Mouse (Mus musculus) left cerebral cortex, adult 8-10 months (tissue): ENCODE data around the gene Fundc1. TPM values are rescaled to one million over a fixed set of nuclear protein-coding genes. Genes with fewer than 3 reads are reported as not detected.
"Not testable (repeated sequence)": the region's sequence is repeated elsewhere in the genome, so short reads cannot be mapped to it uniquely, and the experiment has no call there.

ENCODE experiments used
- DNase-seq, 2 experiments: peaks; one replicate each; pipeline ENCODE4 v3.0.0; 2022; ENCODE audit warnings: low spot score in 2 of 2
- total RNA-seq, 4 experiments: library from RNA; stranded (reverse); gene quantifications; 2 replicates each; pipeline ENCODE4 v1.2.4; 2022

Gene Fundc1
- total RNA-seq = 10 to 100 TPM; 42.4 to 57.0 (median 48.7) TPM

DNA sequence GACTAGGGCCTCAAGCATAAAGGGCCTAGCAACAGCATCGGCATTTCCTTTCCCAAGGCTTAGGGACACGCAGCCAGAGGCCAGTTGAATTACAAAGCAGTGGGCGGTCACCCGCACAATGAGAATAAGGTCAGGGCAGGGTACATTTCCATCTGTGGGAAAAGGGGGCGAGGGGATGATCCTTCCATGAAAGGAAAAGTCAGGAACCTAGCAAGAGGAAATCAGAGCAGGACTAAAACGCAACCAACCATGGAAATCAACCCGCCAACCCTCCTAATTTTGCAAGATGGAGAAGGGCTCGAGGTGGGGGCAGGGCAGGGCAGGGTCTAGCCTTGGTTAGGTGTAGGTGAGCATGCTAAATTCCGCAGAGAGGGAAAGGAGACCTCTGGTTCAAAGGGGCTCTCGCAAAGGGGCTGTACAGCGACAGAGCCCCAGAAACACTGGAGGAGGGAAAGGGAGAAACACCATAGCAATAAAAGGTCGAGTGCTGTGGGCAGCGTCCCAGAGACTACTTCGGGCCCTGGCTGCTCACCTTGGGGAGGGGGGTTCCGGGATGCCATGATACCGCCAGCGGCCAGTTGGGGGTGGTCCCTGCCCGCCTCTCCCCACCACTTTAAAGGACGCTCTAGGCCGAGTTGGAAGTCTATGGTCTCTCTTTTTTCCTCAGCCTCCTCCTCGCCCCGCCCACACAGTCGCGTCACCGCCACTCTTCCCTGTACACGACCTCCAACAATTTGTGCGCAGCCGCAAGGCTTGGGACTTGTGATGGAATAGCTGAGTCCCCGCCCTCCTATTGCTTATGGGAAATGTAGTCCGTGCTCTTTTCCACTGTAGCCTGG, at the start of gene Fundc1:
TSS of gene Fundc1 (minus strand) at position 705 of the 839 bp plus-strand sequence.
- DNase-seq = peak; percentile 78 to 96

DNA sequence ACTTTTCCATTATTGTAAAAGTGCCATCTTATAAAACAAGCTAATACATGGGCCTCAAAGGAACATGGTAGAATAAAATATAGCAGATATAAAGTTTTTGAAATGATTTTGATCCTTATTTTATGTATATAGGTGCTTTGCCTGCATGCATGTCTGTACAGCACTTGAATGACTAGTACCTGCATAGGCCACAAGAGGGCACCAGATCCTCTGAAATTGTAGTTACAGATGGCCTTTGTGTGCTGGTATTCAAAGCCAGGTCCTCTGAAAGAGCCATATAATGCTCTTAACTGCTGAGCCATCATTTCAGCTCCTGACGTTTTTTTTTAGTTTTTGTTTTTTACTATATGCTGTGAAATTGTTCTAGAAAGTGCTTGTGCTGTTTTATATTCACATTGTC, 39.1 kb upstream of the Fundc1 start:
- DNase-seq = no peak

DNA sequence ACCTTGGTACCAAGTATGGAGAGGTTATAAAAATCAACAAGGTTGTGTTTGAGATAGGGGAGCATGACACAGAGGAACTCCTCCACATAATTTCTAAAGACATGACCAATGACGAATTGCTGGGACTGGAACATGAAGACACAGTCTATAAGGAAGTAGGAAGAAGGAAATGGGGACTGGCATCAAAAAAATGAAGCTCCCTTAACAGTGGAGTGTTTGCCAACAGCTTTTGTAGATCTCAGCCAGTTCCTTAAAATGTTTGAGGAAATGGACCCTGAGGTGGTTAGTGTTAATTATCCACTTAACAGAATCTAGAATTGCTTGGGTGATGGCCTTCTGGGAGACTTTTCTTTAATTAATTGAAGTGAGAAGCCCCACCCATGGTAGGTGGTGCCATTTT, 36.6 kb upstream of the Fundc1 start:
- no peak for DNase-seq

DNA sequence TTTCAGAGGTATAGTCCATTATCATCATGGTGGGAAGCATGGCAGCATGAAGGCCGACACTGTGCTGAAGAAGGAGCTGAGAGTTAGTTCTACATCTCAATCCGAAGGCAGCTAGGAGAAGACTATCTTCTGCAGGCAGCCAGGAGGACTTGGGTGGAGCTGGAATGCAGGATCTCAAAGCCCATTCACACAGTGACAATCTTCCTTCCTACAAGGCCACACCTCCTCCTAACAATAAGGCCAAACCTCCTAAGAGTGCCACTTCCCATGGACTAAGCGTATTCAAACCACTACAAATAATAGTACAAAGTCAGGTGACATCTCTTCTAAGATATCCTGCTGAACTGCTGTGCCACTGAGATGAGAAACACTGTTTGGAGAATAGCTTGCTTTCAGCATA, 35.5 kb upstream of the Fundc1 start:
- DNase-seq = no peak

DNA sequence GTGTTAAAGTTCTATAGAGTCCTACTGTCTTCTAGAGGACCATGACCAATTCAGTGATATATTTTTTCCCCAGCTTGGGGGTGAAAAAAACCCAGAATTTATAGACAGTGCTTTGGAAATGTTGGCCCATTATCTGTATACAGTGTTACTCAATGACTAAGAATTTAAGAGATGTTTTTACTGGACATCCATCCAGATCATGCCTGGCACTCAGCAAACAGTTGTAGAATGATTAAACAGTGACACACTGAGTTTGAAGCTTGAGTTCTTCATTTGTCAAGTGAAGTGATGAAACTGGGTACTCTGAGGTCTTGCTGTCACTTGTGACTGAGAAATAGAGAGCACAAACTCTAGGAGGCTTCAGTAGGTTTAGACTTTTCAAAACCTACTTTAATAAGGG, 21.2 kb upstream of the Fundc1 start:
- no peak for DNase-seq

DNA sequence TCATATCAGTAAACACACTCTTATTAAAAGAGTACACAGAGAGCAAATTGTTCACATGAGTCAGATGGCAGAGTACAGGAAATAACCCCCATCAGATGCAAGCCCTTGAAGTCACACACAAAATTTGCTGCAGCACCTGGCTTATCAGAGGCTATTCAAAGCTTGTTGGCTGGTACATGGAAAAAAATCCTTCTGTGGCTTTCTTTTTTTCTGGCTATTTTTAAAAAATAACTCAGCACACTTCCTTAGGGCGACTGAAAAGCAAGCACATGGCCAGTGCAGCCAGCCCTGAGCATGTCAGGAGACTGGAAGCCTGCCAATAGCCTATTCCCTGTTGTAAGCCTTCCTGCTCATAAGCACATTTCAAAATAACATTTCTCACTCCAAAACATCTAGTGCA, 18.6 kb upstream of the Fundc1 start:
- peak in 1 of 2 experiments; percentile 28 for DNase-seq

DNA sequence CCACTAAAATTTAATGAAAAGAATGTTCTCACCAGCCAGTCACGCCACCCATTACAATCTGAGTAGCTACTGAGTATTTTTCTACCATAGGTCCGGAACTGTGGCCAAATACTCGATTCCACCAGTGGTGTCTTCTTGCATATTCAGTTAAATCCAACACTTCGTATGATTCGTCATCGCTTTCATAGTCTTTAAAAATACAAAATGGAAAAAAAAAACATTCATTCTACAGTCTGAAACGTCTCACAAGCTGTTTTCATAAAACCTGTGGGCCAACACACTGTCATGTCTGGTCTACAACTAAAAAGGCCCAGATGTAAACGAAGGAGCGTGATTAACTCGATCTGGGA, 879 bp downstream of the Fundc1 start:
- peak in 1 of 2 experiments; percentile 5 for DNase-seq

DNA sequence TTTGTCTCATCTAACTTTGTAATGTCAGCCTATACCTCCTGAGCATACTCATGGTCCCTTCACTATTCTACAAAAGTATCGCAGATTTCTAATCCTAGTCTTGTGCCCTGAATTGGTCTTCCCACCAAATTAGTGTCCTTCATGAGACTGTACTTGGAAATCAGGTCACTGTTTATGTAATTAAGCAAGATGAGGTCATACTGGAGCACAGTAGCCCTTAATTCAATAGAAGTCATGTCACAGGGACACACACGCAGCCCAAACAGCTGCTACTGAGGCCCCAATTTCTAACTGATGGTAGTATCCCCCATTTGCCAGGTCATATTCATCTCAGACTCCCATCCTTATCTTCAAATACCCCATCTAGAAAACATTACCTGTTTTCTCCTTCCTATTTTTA, 3.5 kb downstream of the Fundc1 start:
- DNase-seq = no peak

DNA sequence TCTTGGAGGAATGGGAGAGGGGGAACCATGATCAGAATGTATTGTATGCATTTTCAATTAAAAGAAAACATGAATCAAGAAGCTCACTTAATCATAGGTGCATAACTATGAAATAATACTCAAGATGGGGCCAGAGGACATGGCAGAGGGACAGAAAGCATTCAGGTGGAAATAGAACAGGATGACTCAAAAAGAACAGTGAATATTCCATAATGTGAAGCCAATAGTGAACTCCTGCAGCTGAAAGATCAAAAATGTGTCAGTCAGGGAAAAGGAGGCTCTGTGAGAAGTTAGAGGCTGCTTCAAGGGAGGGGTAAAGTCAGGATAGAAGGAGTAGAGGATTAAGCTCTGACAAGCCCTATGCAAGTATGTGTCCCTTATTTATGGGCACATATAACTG, 6.4 kb downstream of the Fundc1 start:
- no peak for DNase-seq

DNA sequence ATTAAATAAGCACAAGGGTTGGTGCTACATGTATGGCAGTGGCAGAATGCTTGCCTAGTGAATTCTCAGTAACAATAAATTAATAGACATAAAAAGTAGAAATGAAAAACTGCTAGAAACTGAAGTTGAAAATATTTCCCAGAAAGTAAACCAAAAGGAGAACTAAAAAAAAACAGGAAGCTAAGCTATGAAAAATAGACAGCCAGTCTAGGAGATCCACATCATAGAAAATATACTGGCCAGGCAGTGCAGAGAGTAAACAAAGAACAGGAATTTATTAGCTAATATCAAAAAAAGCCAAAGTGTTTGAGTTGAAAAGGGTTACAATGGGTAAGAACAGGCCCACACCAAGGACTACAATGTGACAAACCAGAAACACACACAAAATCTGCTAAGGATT, 7.4 kb downstream of the Fundc1 start:
- no peak for DNase-seq

DNA sequence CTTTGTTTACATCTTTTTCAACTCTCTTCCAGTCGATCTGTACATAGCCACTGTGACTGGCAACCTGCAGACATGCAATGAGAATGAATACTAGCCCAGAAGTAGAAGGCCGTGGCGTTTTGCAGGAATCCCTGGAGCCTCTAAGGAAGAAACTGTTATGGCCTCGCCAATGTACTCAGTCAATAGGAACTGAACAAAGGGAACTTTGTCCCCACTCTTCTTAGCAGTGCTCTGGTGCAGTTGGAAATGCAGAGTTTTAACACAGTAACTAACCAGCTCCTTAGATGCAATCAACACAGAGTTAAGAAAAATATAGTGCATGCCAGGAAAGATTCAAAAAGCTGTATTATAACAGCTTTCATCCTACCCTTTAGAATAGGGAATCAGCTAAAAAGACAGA, 13.4 kb downstream of the Fundc1 start:
- DNase-seq = no peak

DNA sequence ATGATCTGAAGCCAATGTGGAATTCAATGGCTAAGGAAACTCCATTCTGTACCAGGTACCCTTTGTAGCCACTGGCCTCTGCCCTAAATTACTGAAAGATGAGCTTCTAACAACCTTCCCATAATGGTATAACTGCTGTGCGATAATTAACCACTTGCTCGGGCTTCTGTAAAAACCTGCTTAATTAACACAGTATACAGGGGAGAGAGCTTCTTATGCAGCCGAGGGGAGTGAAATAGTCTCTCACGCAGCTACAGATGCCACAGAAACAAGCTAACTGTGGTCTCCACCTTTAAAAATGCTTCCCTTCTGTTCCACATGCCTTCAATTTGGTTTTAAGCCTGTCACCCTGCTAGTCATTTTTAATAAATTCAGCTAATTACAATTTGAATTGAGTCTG, 17.6 kb downstream of the Fundc1 start:
- no peak for DNase-seq

DNA sequence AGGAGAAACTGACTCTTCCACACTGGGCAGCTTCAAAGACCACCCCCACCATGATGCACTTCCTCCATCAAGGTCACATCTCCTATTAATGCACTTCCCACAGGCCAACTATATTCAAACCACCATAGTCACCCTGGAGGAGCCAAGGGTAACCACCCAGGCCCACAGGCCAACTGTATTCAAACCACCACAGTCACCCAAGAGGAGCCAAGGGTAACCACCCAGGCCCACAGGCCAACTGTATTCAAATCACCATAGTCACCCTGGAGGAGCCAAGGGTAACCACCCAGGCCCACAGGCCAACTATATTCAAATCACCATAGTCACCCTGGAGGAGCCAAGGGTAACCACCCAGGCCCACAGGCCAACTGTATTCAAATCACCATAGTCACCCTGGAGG, 20.5 kb downstream of the Fundc1 start:
- DNase-seq = not testable (repeated sequence)

DNA sequence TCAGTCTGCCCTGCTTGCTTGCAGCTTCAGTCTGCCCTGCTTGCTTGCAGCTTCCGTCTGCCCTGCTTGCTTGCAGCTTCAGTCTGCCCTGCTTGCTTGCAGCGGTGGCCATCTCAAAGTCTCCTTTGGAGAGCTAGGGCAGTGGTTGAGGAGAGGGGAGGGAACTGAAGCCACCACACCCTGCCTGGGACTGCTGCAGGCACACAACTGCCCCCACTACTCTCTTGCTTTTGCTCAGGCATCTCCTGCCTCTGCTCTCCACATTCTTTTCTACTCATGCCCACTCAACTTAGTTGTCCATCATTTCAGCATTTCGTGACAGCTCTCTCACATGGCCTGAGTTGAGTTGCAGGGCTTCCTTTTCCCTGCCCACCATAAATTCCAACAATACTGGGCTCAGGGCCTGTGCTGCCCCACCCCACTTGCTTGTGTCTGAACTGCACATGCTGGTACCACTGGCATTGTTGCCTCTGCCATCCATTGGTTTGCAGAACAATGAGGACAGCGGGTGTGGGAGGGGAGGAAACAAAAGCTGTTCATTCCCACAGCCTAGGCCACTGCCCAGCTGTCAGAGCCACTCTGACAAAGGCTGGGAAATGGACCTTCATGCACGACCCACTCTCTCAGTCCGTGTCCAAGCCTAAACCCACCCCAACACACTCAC, 24.9 kb downstream of the Fundc1 start:
- DNase-seq = peak; percentile 5 to 21

DNA sequence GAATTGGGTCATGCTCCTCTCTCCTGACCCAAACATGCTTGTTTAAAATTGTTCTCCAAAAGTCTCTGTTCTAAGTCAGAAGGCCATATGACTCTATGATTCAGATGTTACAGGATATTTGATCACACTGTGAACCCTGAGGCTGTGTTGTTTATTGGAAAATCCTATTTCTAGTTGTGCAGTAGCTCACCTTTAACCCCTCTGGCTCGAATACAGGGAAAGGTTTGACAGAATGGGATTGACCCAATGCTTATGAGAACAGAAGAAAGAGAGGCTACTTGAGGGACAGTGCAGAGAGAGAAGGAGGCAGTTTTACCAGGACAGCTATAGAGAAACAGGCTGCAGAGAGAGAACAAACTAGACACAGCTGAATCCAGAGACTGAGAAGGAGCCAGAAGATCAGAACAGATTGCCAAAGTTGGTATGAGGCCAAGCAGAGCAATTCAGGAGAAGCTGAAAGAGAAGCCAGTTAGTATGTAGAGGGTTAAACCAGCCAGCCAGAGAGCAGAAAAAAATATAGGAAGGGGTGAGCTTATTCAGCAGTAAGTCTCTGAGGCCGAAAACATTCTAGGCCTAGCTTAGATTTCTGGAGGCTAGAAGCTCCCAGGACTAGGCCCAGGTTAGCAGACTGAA, 27.1 kb downstream of the Fundc1 start:
- DNase-seq = no peak

DNA sequence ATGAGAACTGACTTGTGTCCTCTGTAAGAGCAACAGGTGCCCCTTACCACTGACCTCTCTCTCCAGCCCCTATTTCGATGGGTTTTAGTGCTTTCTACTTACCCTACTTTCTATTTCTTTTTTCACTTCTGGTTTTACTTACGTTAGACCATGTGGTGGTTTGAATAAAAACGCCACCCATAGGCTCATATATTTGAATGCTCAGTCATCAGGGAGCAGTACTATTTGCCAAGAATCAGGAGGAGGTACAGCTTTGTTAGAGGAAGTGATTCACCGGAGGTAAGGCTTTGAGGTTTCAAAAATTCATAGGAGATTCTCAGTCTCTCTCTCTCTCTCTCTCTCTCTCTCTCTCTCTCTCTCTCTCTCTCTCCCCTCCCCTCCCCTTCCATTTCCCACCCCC, 34.4 kb downstream of the Fundc1 start:
- DNase-seq = no peak

DNA sequence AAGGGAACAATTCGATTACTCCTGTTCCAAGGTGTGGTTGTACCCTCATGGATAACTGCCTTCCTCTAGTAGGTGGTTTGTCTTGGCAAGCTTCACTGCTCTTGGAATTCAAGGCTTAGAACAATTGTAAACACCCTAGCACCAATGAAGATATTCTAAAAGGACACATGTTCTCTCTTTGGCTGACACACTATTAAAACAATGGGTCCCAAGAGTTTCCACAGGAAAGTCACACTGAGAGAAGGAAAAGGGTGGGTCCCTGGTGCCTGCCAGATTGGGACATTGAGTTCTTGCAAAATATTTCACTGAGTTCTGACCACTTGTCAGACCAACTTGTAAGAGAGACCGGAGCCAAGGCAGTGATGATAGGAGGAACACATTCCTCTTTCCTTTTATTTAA, 45.1 kb downstream of the Fundc1 start:
- DNase-seq = no peak

DNA sequence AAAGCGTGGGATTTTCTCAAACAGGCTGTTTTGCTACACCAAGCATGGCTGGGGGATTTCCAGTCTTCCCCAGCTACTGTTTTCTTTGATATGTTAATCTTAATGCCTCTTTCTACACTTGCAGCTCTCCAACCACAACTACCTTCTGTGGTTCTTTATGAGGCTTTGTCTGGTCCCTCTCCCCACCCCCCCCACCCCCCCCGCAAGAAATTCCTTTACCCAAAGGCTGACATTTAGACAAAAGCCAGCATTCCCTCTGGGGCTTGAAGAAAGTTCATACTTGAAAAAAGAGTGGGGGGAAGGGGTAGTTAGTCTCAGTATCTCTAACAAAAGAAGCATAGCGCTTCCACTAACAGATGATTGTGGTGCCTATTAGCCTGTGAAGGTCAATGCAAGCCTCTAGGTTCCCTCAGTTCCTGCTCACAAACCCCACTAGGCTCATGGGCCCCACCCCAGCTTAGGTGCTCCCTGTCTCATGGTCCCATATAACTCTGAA, 50.9 kb downstream of the Fundc1 start:
- DNase-seq = no peak

DNA sequence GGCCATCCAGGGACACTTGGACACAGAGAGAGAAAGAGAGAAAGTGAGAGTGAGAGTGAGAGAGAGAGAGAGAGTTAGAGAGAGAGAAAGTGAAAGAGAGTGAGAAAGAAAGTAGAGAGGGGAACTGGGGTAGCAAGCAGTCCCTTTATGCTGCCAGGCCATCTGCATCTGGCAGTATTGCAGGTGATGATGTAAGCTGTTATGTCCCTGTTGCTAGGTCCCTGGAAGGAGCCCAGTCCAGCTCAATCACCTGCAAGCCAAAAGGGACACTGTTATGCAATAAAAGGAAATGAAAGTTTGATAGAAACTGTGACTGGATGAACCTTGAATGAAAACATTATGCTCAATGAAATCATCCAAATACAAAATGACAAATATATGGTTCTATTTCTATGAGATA, 52.0 kb downstream of the Fundc1 start:
- DNase-seq = no peak

DNA sequence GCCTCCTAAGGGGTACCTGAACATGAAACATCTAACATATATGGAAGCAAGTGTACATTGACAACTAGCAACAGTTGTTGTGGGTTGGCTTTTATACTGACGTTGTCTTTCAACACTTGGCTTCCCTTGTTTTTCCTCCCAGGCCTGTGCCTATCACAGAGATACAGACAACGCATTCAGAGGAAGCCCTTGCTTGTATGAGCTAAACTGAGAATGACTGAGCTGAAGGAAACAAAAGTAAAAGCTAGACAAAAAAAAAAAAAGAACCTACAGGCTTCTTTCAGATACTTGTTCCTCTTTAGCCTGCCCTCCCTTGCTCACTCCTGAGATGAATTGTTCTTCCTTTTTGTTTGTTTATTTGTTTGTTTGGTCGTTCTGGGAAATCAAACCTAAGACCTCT, 58.1 kb downstream of the Fundc1 start:
- no peak for DNase-seq

DNA sequence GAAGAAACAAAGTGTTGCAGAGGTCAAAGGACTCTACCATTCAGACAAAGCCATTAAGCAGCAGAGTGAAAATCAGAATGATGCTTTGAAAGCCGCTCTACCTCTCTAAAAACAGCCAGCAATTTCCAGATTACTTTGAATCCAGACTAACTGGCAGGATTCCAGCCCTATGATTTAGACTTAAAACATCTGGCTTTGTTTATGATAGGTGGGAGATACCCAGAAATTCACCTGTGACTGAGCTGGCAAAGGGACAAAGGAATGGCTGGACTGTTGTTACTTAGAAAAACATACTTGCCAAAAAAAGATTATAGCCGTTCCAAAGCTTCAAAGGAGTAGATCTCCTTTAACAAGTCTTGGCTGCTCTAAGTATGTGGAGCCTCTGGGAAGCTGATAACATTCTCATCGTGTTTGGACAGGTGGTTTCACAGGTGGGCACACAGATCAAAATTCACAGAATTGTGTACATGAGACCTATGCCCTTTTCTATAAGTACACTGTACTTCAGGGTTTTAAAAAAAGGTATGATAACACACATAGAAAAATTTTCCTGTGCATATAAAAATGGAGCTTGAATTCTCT, 60.0 kb downstream of the Fundc1 start:
- no peak for DNase-seq
